Mouse (Mus musculus): ENCODE data around the gene Ccdc40. TPM values are rescaled to one million over a fixed set of nuclear protein-coding genes. Genes with fewer than 3 reads are reported as not detected.

Ccdc40 gene
- polyA plus RNA-seq, 1 experiment: 0.18 TPM

- H3K27ac ChIP-seq (ENCODE audit: insufficient read depth, low read depth, low read length): no peak overlapping the region
- 56% methylated on average over 6 of the region's 6 CpGs for WGBS
- TF ChIP-seq POLR2A (IDR thresholded peaks at IDR 0.05; ENCODE audit: low read depth, low read length) (no peak), CTCF (IDR thresholded peaks at IDR 0.05; ENCODE audit: extremely low read depth, insufficient read length, insufficient replicate concordance, low read depth, low read length) (no peak)
- 0 out of 2 replicates have a peak, but pooled peaks cover 6% of the 10 kb centered on the region for H3K4me1 ChIP-seq (ENCODE audit: control insufficient read depth, insufficient read depth, insufficient read length, low read length)
- H3K27me3 ChIP-seq (ENCODE audit: control insufficient read depth, insufficient read depth, low read length): no peaks in the 10 kb centered on the region
- H3K36me3 ChIP-seq (ENCODE audit: control insufficient read depth, insufficient read depth, low read length): peaks cover 45% of the 10 kb centered on the region
- H3K4me3 ChIP-seq (ENCODE audit: low read depth, low read length): no peak overlapping the region
Observed at GRCm38 (mm10) chr11:119297996-119298395, 69.6 kb downstream of the Ccdc40 start.

- Histone ChIP-seq H3K27ac (ENCODE audit: insufficient read depth, low read depth, low read length) (no peak overlapping the region), H3K36me3 (ENCODE audit: control insufficient read depth, insufficient read depth, low read length) (peaks cover 36% of the 10 kb centered on the region)
Observed at GRCm38 (mm10) chr11:119298917-119299316, 70.5 kb downstream of the Ccdc40 start.

GRCm38 (mm10) chr11:119299391-119300245 lies 71.2 kb downstream of the Ccdc40 start, which contains the start of gene Eif4a3:
Gene Eif4a3 (minus strand): TSS chr11:119300089.
- WGBS: under 1% methylated on average over 89 of the region's 89 CpGs
- no peak; the same call in 1 of the 2 replicates for TF ChIP-seq POLR2A (IDR thresholded peaks at IDR 0.05; ENCODE audit: low read depth, low read length)
- no peak for TF ChIP-seq CTCF (IDR thresholded peaks at IDR 0.05; ENCODE audit: extremely low read depth, insufficient read length, insufficient replicate concordance, low read depth, low read length)
- H3K4me3 ChIP-seq (ENCODE audit: low read depth, low read length): peak within 1 kb of the TSS; percentile 72
- H3K27ac ChIP-seq (ENCODE audit: insufficient read depth, low read depth, low read length): 0 out of 2 replicates have a peak within 1 kb of the TSS, but pooled peaks have one; percentile 18
- H3K36me3 ChIP-seq (ENCODE audit: control insufficient read depth, insufficient read depth, low read length): peaks cover 29% of the 10 kb centered on the region
- H3K4me1 ChIP-seq (ENCODE audit: control insufficient read depth, insufficient read depth, insufficient read length, low read length): 0 out of 2 replicates have a peak, but pooled peaks cover 6% of the 10 kb centered on the region
- no peaks in the 10 kb centered on the region for H3K27me3 ChIP-seq (ENCODE audit: control insufficient read depth, insufficient read depth, low read length)

More at GRCm38 (mm10) chr11:119298917-119299316, 70.5 kb downstream of the Ccdc40 start:
- TF ChIP-seq CTCF (IDR thresholded peaks at IDR 0.05; ENCODE audit: extremely low read depth, insufficient read length, insufficient replicate concordance, low read depth, low read length): no peak
- TF ChIP-seq POLR2A (IDR thresholded peaks at IDR 0.05; ENCODE audit: low read depth, low read length): no peak
- Histone ChIP-seq H3K4me3 (ENCODE audit: low read depth, low read length) (peak overlapping the region; percentile 72), H3K27me3 (ENCODE audit: control insufficient read depth, insufficient read depth, low read length) (no peaks in the 10 kb centered on the region), H3K4me1 (ENCODE audit: control insufficient read depth, insufficient read depth, insufficient read length, low read length) (0 out of 2 replicates have a peak, but pooled peaks cover 6% of the 10 kb centered on the region)
- 5% methylated on average over 7 of the region's 7 CpGs for WGBS

- peaks cover 22% of the 10 kb centered on the region for H3K36me3 ChIP-seq (ENCODE audit: control insufficient read depth, insufficient read depth, low read length)
- peak overlapping the region; percentile 72 for H3K4me3 ChIP-seq (ENCODE audit: low read depth, low read length)
- H3K27ac ChIP-seq (ENCODE audit: insufficient read depth, low read depth, low read length): no peak overlapping the region
- H3K4me1 ChIP-seq (ENCODE audit: control insufficient read depth, insufficient read depth, insufficient read length, low read length): 0 out of 2 replicates have a peak, but pooled peaks cover 6% of the 10 kb centered on the region
- WGBS: 2% methylated on average over 31 of the region's 31 CpGs
- TF ChIP-seq CTCF (IDR thresholded peaks at IDR 0.05; ENCODE audit: extremely low read depth, insufficient read length, insufficient replicate concordance, low read depth, low read length) (no peak), POLR2A (IDR thresholded peaks at IDR 0.05; ENCODE audit: low read depth, low read length) (no peak)
- no peaks in the 10 kb centered on the region for H3K27me3 ChIP-seq (ENCODE audit: control insufficient read depth, insufficient read depth, low read length)
Observed at GRCm38 (mm10) chr11:119300246-119300935, 72.0 kb downstream of the Ccdc40 start.

- no peak overlapping the region for H3K4me3 ChIP-seq (ENCODE audit: low read depth, low read length)
- no peak overlapping the region for H3K27ac ChIP-seq (ENCODE audit: insufficient read depth, low read depth, low read length)
- 12% methylated on average over 2 of the region's 2 CpGs for WGBS
Observed at GRCm38 (mm10) chr11:119300986-119301385, 72.6 kb downstream of the Ccdc40 start.

GRCm38 (mm10) chr11:119304904-119305712 lies 76.7 kb downstream of the Ccdc40 start:
- TF ChIP-seq POLR2A (IDR thresholded peaks at IDR 0.05; ENCODE audit: low read depth, low read length) (no peak), CTCF (IDR thresholded peaks at IDR 0.05; ENCODE audit: extremely low read depth, insufficient read length, insufficient replicate concordance, low read depth, low read length) (peak; percentile 65; the same call in 1 of the 2 replicates)
- H3K27me3 ChIP-seq (ENCODE audit: control insufficient read depth, insufficient read depth, low read length): no peaks in the 10 kb centered on the region
- H3K4me1 ChIP-seq (ENCODE audit: control insufficient read depth, insufficient read depth, insufficient read length, low read length): no peaks in the 10 kb centered on the region
- H3K4me3 ChIP-seq (ENCODE audit: low read depth, low read length): no peak overlapping the region
- H3K36me3 ChIP-seq (ENCODE audit: control insufficient read depth, insufficient read depth, low read length): no peaks in the 10 kb centered on the region
- H3K27ac ChIP-seq (ENCODE audit: insufficient read depth, low read depth, low read length): no peak overlapping the region
- 50% methylated on average over 16 of the region's 16 CpGs for WGBS

More at GRCm38 (mm10) chr11:119300986-119301385, 72.6 kb downstream of the Ccdc40 start:
- Histone ChIP-seq H3K36me3 (ENCODE audit: control insufficient read depth, insufficient read depth, low read length) (peaks cover 17% of the 10 kb centered on the region), H3K27me3 (ENCODE audit: control insufficient read depth, insufficient read depth, low read length) (no peaks in the 10 kb centered on the region), H3K4me1 (ENCODE audit: control insufficient read depth, insufficient read depth, insufficient read length, low read length) (0 out of 2 replicates have a peak, but pooled peaks cover 6% of the 10 kb centered on the region)
- TF ChIP-seq POLR2A (IDR thresholded peaks at IDR 0.05; ENCODE audit: low read depth, low read length): no peak
- TF ChIP-seq CTCF (IDR thresholded peaks at IDR 0.05; ENCODE audit: extremely low read depth, insufficient read length, insufficient replicate concordance, low read depth, low read length): no peak
